Mouse (Mus musculus): ENCODE measurements around the gene Naa80.
A peak's percentile ranks its signal among the peaks of the same experiment; 100 is the strongest.

Gene Naa80

GRCm38 (mm10) chr9:107596619-107597569 lies 18.2 kb downstream of the Naa80 start:
- DNase-seq, result no peak

GRCm38 (mm10) chr9:107598385-107598784 lies 19.7 kb downstream of the Naa80 start:
- DNase-seq, result no peak

- no peak for DNase-seq
Measured at GRCm38 (mm10) chr9:107599433-107599832, 20.7 kb downstream of the Naa80 start.

GRCm38 (mm10) chr9:107599842-107600241 lies 21.2 kb downstream of the Naa80 start:
- no peak for DNase-seq

- no peak for DNase-seq
Measured at GRCm38 (mm10) chr9:107600745-107601144, 22.1 kb downstream of the Naa80 start.

GRCm38 (mm10) chr9:107601275-107601674 lies 22.6 kb downstream of the Naa80 start:
- no peak for DNase-seq

GRCm38 (mm10) chr9:107602068-107602648 lies 23.5 kb downstream of the Naa80 start:
- peak; percentile 88 to 93 for DNase-seq

- no peak for DNase-seq
Measured at GRCm38 (mm10) chr9:107603251-107603650, 24.6 kb downstream of the Naa80 start.

GRCm38 (mm10) chr9:107605041-107605661 lies 26.5 kb downstream of the Naa80 start:
- peak; percentile 71 to 83 for DNase-seq

- peak in 1 of 2 experiments; percentile 70 for DNase-seq
Measured at GRCm38 (mm10) chr9:107606591-107606990, 27.9 kb downstream of the Naa80 start.

- DNase-seq, result no peak
Measured at GRCm38 (mm10) chr9:107607036-107607435, 28.3 kb downstream of the Naa80 start.

GRCm38 (mm10) chr9:107607653-107608245 lies 29.1 kb downstream of the Naa80 start:
- no peak for DNase-seq

- DNase-seq, result peak; percentile 57 to 69
Measured at GRCm38 (mm10) chr9:107608741-107609432, 30.2 kb downstream of the Naa80 start, which contains the start of gene Sema3b. Sema3b (minus strand) TSS chr9:107609229.

GRCm38 (mm10) chr9:107609433-107609830 lies 30.7 kb downstream of the Naa80 start:
- no peak for DNase-seq

GRCm38 (mm10) chr9:107611456-107612190 lies 32.9 kb downstream of the Naa80 start:
- no peak for DNase-seq

GRCm38 (mm10) chr9:107612191-107612944 lies 33.7 kb downstream of the Naa80 start:
- DNase-seq, result peak; percentile 98 to 99

- no peak for DNase-seq
Measured at GRCm38 (mm10) chr9:107612945-107613569, 34.4 kb downstream of the Naa80 start.

- DNase-seq, result no peak
Measured at GRCm38 (mm10) chr9:107615035-107615434, 36.3 kb downstream of the Naa80 start.

GRCm38 (mm10) chr9:107617461-107617860 lies 38.8 kb downstream of the Naa80 start:
- DNase-seq, result no peak

- peak in 1 of 2 experiments; percentile 45 for DNase-seq
Measured at GRCm38 (mm10) chr9:107618098-107618497, 39.4 kb downstream of the Naa80 start.
